Mouse (Mus musculus) lung, postnatal 10 days (tissue): ENCODE data around the gene D630045J12Rik.

Source experiments
- DNase-seq: peaks from one replicate; pipeline ENCODE4 v3.0.0; 2021

D630045J12Rik gene

GRCm38 (mm10) chr6:38242295-38242830 lies 11.4 kb downstream of the D630045J12Rik start:
- DNase-seq: no peak

- DNase-seq: no peak
Observed at GRCm38 (mm10) chr6:38241508-38241907, 12.3 kb downstream of the D630045J12Rik start.

- DNase-seq: no peak
Observed at GRCm38 (mm10) chr6:38240618-38241017, 13.2 kb downstream of the D630045J12Rik start.

- DNase-seq: no peak
Observed at GRCm38 (mm10) chr6:38238382-38238781, 15.4 kb downstream of the D630045J12Rik start.

GRCm38 (mm10) chr6:38235991-38236658 lies 17.7 kb downstream of the D630045J12Rik start:
- DNase-seq: no peak

GRCm38 (mm10) chr6:38233803-38234202 lies 20.0 kb downstream of the D630045J12Rik start:
- no peak for DNase-seq

- no peak for DNase-seq
Observed at GRCm38 (mm10) chr6:38232917-38233316, 20.9 kb downstream of the D630045J12Rik start.

GRCm38 (mm10) chr6:38231994-38232393 lies 21.8 kb downstream of the D630045J12Rik start:
- DNase-seq: peak; percentile 35

- DNase-seq: no peak
Observed at GRCm38 (mm10) chr6:38224079-38224478, 29.7 kb downstream of the D630045J12Rik start.

GRCm38 (mm10) chr6:38219261-38219660 lies 34.5 kb downstream of the D630045J12Rik start:
- no peak for DNase-seq

GRCm38 (mm10) chr6:38215448-38216110 lies 38.2 kb downstream of the D630045J12Rik start:
- no peak for DNase-seq

GRCm38 (mm10) chr6:38207621-38208020 lies 46.2 kb downstream of the D630045J12Rik start:
- DNase-seq: no peak

- no peak for DNase-seq
Observed at GRCm38 (mm10) chr6:38206941-38207531, 46.8 kb downstream of the D630045J12Rik start.

- DNase-seq: no peak
Observed at GRCm38 (mm10) chr6:38205375-38205774, 48.4 kb downstream of the D630045J12Rik start.

- no peak for DNase-seq
Observed at GRCm38 (mm10) chr6:38203820-38204219, 50.0 kb downstream of the D630045J12Rik start.

- DNase-seq: no peak
Observed at GRCm38 (mm10) chr6:38202816-38203215, 51.0 kb downstream of the D630045J12Rik start.

- DNase-seq: no peak
Observed at GRCm38 (mm10) chr6:38201495-38201894, 52.3 kb downstream of the D630045J12Rik start.

GRCm38 (mm10) chr6:38199599-38199998 lies 54.2 kb downstream of the D630045J12Rik start:
- DNase-seq: no peak

GRCm38 (mm10) chr6:38198727-38199126 lies 55.1 kb downstream of the D630045J12Rik start:
- DNase-seq: no peak

- no peak for DNase-seq
Observed at GRCm38 (mm10) chr6:38196266-38197189, 57.3 kb downstream of the D630045J12Rik start.

GRCm38 (mm10) chr6:38195306-38195705 lies 58.5 kb downstream of the D630045J12Rik start:
- no peak for DNase-seq

GRCm38 (mm10) chr6:38194046-38194445 lies 59.8 kb downstream of the D630045J12Rik start:
- peak; percentile 54 for DNase-seq

GRCm38 (mm10) chr6:38192952-38193351 lies 60.9 kb downstream of the D630045J12Rik start:
- DNase-seq: no peak
